Mouse (Mus musculus) ovary, postnatal 14 days (tissue): Measurements from ENCODE around the gene Stk38l.
A peak's percentile ranks its signal among the peaks of the same experiment; 100 is the strongest.

Source experiments
- DNase-seq: peaks from one replicate; pipeline ENCODE4 v3.0.0; 2022; ENCODE audit warnings: low spot score

Gene Stk38l

GRCm38 (mm10) chr6:146724581-146725383 is at the start of gene Stk38l:
Gene Stk38l (plus strand): TSS chr6:146724995.
- DNase-seq = peak; percentile 91

- DNase-seq = no peak
These were observed 47.9 kb upstream of the Stk38l start for GRCm38 (mm10) chr6:146676904-146677303.

- no peak for DNase-seq
These were observed 46.4 kb upstream of the Stk38l start for GRCm38 (mm10) chr6:146678136-146679070.

- DNase-seq = no peak
These were observed 40.9 kb upstream of the Stk38l start for GRCm38 (mm10) chr6:146683881-146684280.

GRCm38 (mm10) chr6:146685781-146686308 is 39.0 kb upstream of the Stk38l start:
- no peak for DNase-seq

GRCm38 (mm10) chr6:146686463-146687196 is 38.2 kb upstream of the Stk38l start:
- no peak for DNase-seq

GRCm38 (mm10) chr6:146688010-146688409 is 36.8 kb upstream of the Stk38l start:
- DNase-seq = no peak

GRCm38 (mm10) chr6:146688861-146689260 is 35.9 kb upstream of the Stk38l start:
- no peak for DNase-seq

GRCm38 (mm10) chr6:146697767-146698166 is 27.0 kb upstream of the Stk38l start:
- DNase-seq = no peak

- DNase-seq = no peak
These were observed 26.4 kb upstream of the Stk38l start for GRCm38 (mm10) chr6:146698376-146698775.

GRCm38 (mm10) chr6:146700461-146700860 is 24.3 kb upstream of the Stk38l start:
- DNase-seq = no peak

- no peak for DNase-seq
These were observed 22.5 kb upstream of the Stk38l start for GRCm38 (mm10) chr6:146702126-146702881.

- DNase-seq = no peak
These were observed 21.4 kb upstream of the Stk38l start for GRCm38 (mm10) chr6:146703351-146703750.

- no peak for DNase-seq
These were observed 19.2 kb upstream of the Stk38l start for GRCm38 (mm10) chr6:146705631-146706030.

GRCm38 (mm10) chr6:146719606-146720005 is 5.2 kb upstream of the Stk38l start:
- DNase-seq = no peak

- DNase-seq = no peak
These were observed 990 bp upstream of the Stk38l start for GRCm38 (mm10) chr6:146723805-146724204.

- no peak for DNase-seq
These were observed 593 bp downstream of the Stk38l start for GRCm38 (mm10) chr6:146725384-146725791.

- no peak for DNase-seq
These were observed 6.2 kb downstream of the Stk38l start for GRCm38 (mm10) chr6:146731031-146731430.

- no peak for DNase-seq
These were observed 6.9 kb downstream of the Stk38l start for GRCm38 (mm10) chr6:146731692-146732091.

GRCm38 (mm10) chr6:146732232-146732631 is 7.4 kb downstream of the Stk38l start:
- no peak for DNase-seq

- DNase-seq = no peak
These were observed 7.9 kb downstream of the Stk38l start for GRCm38 (mm10) chr6:146732676-146733075.
